Mouse (Mus musculus) left cerebral cortex, postnatal 14 days (tissue): ENCODE data around the gene Tmem120b. TPM values are rescaled to one million over a fixed set of nuclear protein-coding genes. Genes with fewer than 3 reads are reported as not detected.
A peak's percentile ranks its signal among the peaks of the same experiment; 100 is the strongest.

Source experiments
- DNase-seq, 2 experiments: peaks; one replicate each; pipeline ENCODE4 v3.0.0; 2021 to 2022; ENCODE audit warnings: low spot score in 2 of 2, mixed read lengths in 1 of 2
- intact Hi-C: fragments of 180-260 bp; cut with DNase I; formaldehyde crosslinking; loops from one replicate; pipeline ENCODE4 v1.15.1; 2025
- total RNA-seq, 2 experiments: library from RNA; stranded (reverse); gene quantifications; 2 replicates each; pipeline ENCODE4 v1.2.3; 2021

Tmem120b gene
- total RNA-seq, 2 experiments from 2014 or later, result 15.8 to 18.8 TPM

DNA sequence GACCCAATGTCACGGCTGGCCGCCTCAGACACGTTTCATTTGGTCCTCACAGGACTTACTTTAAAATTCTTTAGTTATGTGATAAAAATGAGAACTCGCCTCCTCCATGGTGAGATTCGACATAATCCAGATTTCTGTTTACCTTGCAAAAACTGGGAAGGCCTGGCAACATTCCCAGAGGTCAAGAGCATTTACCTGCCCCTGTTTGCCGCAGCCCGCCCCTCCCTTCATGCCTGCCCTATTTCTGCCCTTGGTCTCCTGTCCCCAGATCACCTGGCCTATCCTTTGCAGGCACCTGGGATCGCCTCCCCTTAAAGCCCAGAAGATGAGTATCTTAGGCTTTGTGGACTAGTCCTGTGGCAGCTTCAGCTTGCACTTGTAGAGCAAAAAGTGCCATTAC lies 49.6 kb downstream of the Tmem120b start:
- intact Hi-C loops, result loop anchor here (5.0 kb wide), 2 partner anchors 40 to 55 kb away; no protein-coding TSS in a partner anchor
- DNase-seq, result no peak

GRCm38 (mm10) chr5:123118826-123119225 lies 50.6 kb downstream of the Tmem120b start:
- intact Hi-C loops, result loop anchor here (5.0 kb wide), 2 partner anchors 38 to 53 kb away; no protein-coding TSS in a partner anchor
- no peak for DNase-seq

DNA sequence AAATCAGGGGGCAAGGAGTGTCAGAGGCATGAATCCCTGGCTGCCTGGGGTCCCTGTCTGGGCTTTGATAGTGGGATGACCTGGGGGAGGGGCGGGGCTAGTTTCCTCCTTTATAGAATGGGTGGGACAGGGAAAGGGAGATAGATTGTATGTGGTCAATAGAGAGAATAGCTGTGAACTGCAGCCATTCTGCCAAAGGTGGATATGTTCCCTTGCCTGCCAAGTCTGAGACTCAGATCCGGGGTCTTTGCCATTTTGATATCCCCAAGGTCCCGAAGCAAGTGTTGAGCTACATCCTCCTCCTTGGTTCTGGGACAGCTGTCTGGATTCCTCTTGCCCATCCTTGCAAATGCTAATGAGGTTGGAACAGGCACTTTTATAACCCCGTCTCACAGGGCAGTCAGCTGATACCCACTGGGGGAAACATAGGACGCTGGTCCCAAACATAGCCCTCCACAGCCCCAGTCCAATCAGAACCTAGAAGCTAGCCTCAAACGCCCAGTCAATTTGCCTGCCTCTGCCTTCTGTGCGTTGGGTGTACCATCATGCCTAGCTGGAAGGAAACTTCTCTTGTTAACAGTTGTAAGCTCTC lies 52.5 kb downstream of the Tmem120b start:
- intact Hi-C loops, result no loop called here
- DNase-seq, result no peak

- DNase-seq, result no peak
- intact Hi-C loops, result no loop called here
Observed at GRCm38 (mm10) chr5:123122181-123122580, 54.0 kb downstream of the Tmem120b start.

GRCm38 (mm10) chr5:123125105-123125504 lies 56.9 kb downstream of the Tmem120b start:
- no peak for DNase-seq
- intact Hi-C loops, result no loop called here

DNA sequence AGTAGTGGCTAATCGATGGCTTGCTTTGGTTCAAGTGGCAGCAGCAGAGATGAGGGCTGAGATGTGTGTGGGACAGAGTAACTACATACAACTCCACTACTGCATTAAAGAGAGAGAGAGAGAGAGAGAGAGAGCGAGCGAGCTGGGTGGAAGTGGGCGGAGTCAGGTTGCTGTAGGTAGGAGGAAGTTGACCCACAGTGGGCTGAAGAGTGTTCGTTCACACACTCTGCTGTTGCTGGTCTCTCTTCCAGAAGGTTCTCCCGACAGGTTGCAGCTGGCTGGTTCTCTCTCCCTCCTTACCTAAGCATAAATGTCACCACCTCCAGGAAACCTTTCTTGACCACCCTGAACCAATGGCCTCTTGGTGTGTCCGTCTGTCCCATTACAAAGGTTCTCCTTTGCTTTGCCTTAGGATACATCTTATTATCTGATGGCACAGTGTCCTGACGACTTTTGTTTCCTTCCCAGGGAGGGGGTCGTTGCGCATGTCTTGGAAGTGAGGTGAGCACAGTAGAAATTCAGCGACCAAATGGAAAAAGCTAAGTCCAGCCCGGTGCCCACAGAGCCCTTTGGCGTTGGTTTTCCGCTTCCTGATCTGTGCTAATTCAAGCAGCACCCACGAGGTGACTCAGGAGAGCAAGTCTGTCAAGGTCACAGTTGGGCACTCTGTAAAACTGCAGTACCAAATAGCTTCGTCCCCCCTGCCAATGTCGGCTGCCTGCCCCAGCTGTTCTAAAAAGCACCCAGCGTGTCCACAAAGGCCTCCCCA lies 57.6 kb downstream of the Tmem120b start:
- no peak for DNase-seq
- intact Hi-C loops, result no loop called here

GRCm38 (mm10) chr5:123127031-123127430 lies 58.8 kb downstream of the Tmem120b start:
- DNase-seq, result no peak
- intact Hi-C loops, result no loop called here

DNA sequence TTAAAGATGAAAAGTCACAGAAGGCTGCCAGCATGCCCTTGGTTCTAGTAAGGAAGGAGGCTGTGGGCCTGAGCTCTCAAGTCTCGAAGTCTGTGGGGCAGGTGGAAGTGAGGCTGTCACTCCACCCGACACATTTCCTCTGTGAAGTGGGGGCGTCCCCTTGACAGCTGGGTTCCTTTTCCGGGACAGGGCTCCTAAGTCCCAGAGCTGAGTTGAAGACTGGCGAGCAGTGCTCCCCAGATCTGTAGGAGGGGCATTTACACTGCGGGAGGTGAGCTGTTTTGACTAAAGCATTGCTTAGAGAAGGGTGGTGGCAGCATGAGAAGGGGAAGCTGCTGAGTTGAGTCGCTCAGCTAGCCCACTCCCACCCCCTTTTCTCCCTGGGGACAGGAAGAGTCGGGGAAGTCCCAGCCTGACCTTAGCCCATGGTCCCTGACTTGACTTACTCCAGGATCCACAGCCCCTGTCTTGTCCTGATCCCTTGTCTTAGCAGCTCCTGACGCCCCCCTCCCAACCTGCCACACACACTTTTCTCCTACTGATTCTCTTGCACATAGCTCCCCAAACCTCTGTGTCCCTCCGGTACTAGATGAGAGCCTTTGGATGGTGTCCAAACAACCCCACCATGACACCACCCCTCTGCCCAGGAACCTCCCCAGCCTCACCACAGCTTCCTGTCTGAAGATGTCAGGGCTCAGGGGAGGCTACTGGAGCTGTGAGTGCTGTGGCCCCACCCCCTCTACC lies 60.4 kb downstream of the Tmem120b start:
- intact Hi-C loops, result no loop called here
- no peak for DNase-seq

GRCm38 (mm10) chr5:123129170-123129757 lies 61.0 kb downstream of the Tmem120b start:
- DNase-seq, result no peak

DNA sequence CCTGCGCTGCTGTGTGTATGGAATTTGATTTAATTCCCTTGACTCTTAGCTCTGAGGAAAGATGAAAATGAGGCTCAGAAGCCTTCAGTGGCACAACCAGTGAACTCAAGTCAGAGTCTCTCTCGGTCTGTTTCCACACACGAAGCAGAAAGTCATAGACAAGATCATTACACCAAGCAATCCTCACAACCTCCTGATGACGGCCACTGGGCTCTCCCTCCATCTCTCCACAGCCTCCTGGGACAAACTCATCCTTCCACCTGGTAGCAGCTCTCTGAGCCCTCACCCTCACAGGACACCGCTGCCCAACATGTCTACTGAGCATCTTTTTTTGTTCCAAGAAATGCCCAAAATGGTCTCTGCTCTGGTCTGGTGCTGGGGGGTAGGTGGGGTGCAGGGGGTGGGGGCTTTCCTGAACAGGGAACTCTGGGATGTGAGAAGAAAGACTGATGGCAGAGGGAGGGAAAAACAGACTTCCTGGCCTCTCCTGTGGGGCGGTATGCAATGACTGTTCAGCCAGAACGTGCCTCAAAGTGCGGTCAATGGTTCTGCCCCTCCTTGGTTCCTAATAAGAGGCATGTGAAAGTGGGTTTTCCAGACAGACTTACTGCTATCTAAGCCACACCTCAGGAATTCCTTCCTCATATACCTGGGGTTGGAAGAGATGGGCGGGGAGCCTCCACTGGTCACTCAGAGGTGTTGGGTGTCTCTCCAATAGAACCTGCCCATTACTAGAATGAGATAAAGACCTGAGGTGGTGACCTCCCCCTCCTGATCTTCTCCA lies 62.0 kb downstream of the Tmem120b start:
- no peak for DNase-seq
- intact Hi-C loops, result no loop called here

More at GRCm38 (mm10) chr5:123129170-123129757, 61.0 kb downstream of the Tmem120b start:
- intact Hi-C loops, result no loop called here

DNA sequence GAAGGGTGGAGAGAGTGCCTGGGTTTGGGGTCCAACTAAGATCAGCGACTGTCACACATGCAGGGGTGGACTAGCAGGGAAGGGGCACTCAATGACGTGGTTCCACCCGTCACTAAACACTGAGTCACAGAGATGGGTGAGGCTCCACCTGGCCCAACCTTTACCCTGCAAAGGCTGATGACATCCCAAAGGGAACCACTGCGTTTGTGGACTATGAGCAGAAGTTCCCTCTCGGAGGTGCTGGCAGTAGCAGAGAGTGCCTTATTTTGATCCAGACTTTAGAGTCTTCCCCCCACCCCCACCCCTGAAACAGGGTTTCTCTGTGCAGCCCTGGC lies 62.6 kb downstream of the Tmem120b start:
- no peak for DNase-seq
- intact Hi-C loops, result no loop called here

GRCm38 (mm10) chr5:123132308-123133071 lies 64.3 kb downstream of the Tmem120b start, which contains the start of gene Rhof:
Gene Rhof (minus strand): TSS chr5:123132692.
- intact Hi-C loops, result loop anchor here (1.0 kb wide), 1 partner anchor 17 kb away; no protein-coding TSS in a partner anchor
- DNase-seq, result peak; percentile 86 to 94

DNA sequence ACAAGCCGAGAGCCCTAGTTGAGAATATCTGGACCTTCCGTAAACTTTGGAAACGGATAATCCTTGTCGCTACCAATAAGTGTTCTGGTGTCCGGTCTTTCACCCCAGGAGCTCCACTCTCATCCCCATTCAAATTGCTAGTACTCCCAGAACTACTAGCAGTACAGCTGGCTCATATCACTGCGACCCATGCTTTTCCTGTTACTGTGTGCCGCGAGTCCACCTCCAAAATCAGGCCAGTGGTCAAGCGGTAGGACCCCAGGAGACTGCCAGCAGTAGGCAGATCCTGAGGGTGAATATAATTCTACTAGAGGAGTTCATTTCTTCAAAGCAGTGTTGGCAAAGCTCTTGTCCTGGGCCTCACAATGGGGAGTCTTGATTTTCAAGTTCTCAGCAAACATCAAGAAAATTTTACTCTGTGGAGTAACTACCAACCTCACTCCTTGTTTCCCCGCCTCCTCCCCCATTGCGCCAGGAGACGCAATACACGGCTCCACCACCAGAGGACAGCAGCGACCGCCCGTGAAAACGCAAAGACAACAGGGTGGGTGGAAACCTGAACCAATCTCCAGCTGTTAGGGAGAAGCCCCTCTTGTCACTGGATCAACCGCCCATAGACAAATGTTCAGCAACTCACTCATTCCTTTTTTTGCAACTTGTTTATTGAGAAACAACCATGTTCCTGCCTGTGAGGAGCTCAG lies 65.0 kb downstream of the Tmem120b start:
- DNase-seq, result peak; percentile 90 to 92
- intact Hi-C loops, result loop anchor here (1.0 kb wide), 1 partner anchor 16 kb away; no protein-coding TSS in a partner anchor

DNA sequence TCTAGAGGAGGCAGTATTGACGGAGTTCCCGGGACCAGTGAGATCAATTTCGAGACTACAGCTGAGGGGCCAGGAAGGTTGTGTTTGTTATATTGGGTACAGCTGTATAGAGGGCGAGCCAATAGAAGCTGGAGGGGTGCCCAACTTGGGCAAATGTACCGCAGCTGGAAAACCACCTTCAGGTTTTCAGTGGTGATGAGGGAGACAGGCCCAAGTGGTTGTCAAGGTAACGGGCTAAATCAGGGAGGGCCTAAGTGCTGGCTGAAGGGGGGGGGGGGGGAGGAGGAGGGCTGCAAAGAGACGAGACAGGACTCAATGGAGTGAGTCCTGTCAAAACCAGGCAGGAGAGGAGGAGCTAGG lies 65.5 kb downstream of the Tmem120b start:
- DNase-seq, result peak in 1 of 2 experiments; percentile 69
- intact Hi-C loops, result loop anchor here (1.0 kb wide), 1 partner anchor 16 kb away; no protein-coding TSS in a partner anchor

- intact Hi-C loops, result no loop called here
- peak in 1 of 2 experiments; percentile 67 for DNase-seq
Observed at GRCm38 (mm10) chr5:123134186-123134874, 66.1 kb downstream of the Tmem120b start.

GRCm38 (mm10) chr5:123134875-123135382 lies 66.7 kb downstream of the Tmem120b start:
- intact Hi-C loops, result no loop called here
- no peak for DNase-seq
